Mouse (Mus musculus): ENCODE data around the gene Sgpp2.

DNA sequence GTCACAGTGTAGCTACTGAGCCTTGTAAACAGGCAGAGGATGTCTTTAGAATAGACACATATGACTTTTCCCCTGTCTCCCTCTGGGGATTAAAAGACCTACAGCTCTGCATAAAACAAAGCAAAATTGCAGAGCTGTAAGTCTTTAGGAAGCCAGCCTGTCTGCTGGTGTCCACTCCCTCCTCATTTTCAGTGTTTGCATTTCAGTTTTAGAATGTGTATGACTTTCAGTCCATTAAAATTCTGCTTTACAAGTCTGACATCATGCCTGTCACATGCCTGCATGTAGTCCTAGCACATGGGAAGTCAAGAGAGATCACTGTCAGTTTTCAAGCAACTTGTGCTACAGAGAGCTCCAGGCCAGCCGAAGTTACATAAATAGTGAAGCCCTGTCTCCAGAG, 47.7 kb downstream of the Sgpp2 start:
- TF ChIP-seq POLR2A (IDR thresholded peaks at IDR 0.05; ENCODE audit: control insufficient read depth, extremely low read depth, insufficient read depth, low read length, poor library complexity), result no peak
- TF ChIP-seq CTCF (IDR thresholded peaks at IDR 0.05; ENCODE audit: borderline replicate concordance, control insufficient read depth, extremely low read depth, insufficient read depth, low read length, poor library complexity), result no peak
